In genomic region chr9:101074332-101075021, GRCm38 (mm10) we compare ENCODE assay signal across 8 mouse cellular contexts. TPM values are rescaled to one million over a fixed set of nuclear protein-coding genes. Genes with fewer than 3 reads are reported as not detected.
A peak's percentile ranks its signal among the peaks of the same experiment; 100 is the strongest.
DNase-seq lines count a peak whose midpoint lies in the region; ATAC-seq and TF ChIP-seq lines count a peak whose summit lies in the region.

No protein-coding gene starts in this region.

- TF ChIP-seq CTCF in gastrocnemius, adult 2 months (IDR thresholded peaks at IDR 0.05) = no peak; the same call in 1 of the 2 replicates
- TF ChIP-seq CTCF in hindbrain, postnatal 0 days (IDR thresholded peaks at IDR 0.05; ENCODE audit: low read depth) = no peak

- peak; percentile 77 for ATAC-seq in hindbrain, postnatal 0 days
- peak; percentile 31 for ATAC-seq in megakaryocyte progenitor cell, adult 5-6 weeks (replicated peaks; ENCODE audit: poor library complexity)

- H3K9ac ChIP-seq in hindbrain, postnatal 0 days (replicated peaks; ENCODE audit: low read length) = peak overlapping the region; percentile 98

- peak overlapping the region; percentile 100 for H3K27ac ChIP-seq in gastrocnemius, adult 2 months
- peak overlapping the region; percentile 100 for H3K27ac ChIP-seq in hindbrain, postnatal 0 days

- peak overlapping the region; percentile 93 for H3K4me3 ChIP-seq in gastrocnemius, adult 2 months
- peak overlapping the region; percentile 97 for H3K4me3 ChIP-seq in hindbrain, postnatal 0 days (ENCODE audit: low read length)

- H3K36me3 ChIP-seq in hindbrain, postnatal 0 days (ENCODE audit: insufficient read depth, low read length) = no peaks in the 10 kb centered on the region

- H3K4me2 ChIP-seq in hindbrain, postnatal 0 days (ENCODE audit: low read depth, low read length) = peak overlapping the region; percentile 97

- DNase-seq in T-cell, adult 2 months (ENCODE audit: low spot score) = peak; percentile 89
- peak; percentile 46 to 77 for DNase-seq in cerebellum, postnatal 4 days (ENCODE audit: low spot score in 2 of 2)
- peak; percentile 94 for DNase-seq in gastrocnemius, adult 2 months
- peak; percentile 82 for DNase-seq in hindbrain, postnatal 0 days (ENCODE audit: low spot score)
- peak; percentile 57 to 93 for DNase-seq in left cerebral cortex, postnatal 10 days (ENCODE audit: extremely low spot score in 1 of 2, low spot score in 2 of 2)
- DNase-seq in right cerebral cortex, postnatal 10 days (ENCODE audit: low spot score in 2 of 2) = peak; percentile 87 to 88
- DNase-seq in urinary bladder, postnatal 25 days (ENCODE audit: low spot score) = peak; percentile 77

- intact Hi-C loops in gastrocnemius, adult 2 months (cut with DNase I) = loop anchor here (5.0 kb wide), 1 partner anchor 432 kb away; no protein-coding TSS in a partner anchor
- intact Hi-C loops in left cerebral cortex, postnatal 10 days (cut with DNase I) = loop anchor here (5.0 kb wide), 1 partner anchor 42 kb away; the partner anchor contains the start of gene Pccb

- peaks cover 14% of the 10 kb centered on the region for H3K4me1 ChIP-seq in hindbrain, postnatal 0 days (ENCODE audit: insufficient read depth, low read length)

- no peaks in the 10 kb centered on the region for H3K9me3 ChIP-seq in hindbrain, postnatal 0 days (ENCODE audit: low read length)

- no peaks in the 10 kb centered on the region for H3K27me3 ChIP-seq in hindbrain, postnatal 0 days (ENCODE audit: insufficient read depth, low read length)

- under 1% methylated on average over 70 of the region's 100 CpGs for WGBS in hindbrain, postnatal 0 days

RNA-seq across cellular contexts. Expression of gene Msl2, which starts 0.6 kb away (rescaled TPM):
- 10 to 100 TPM; 28.4 to 29.3 TPM for total RNA-seq in gastrocnemius, adult 2 months (2021)
- 27.9 and 34.2 TPM in 2 replicates for total RNA-seq in hindbrain, postnatal 0 days (2014; rRNA removed)
- 4.9 and 5.0 TPM in 2 replicates for polyA plus RNA-seq in hindbrain, postnatal 0 days (2015; fragmentation: Nextera tagmentation; extraction: Ambion mirVana)
- total RNA-seq in left cerebral cortex, postnatal 10 days (2021) = 10 to 100 TPM; 58.1 to 58.3 TPM
- total RNA-seq in megakaryocyte progenitor cell, adult 5-6 weeks (2015) = 94.2 and 94.6 TPM in 2 replicates
- 37.1 and 45.2 TPM in 2 replicates for total RNA-seq in megakaryocyte progenitor cell, adult 5-6 weeks (2017)

RNA-seq across cellular contexts. Expression of gene Pccb, which starts 39.8 kb away (rescaled TPM):
- 10 to 100 TPM; 56.5 to 70.8 TPM for total RNA-seq in gastrocnemius, adult 2 months (2021)
- 56.9 and 62.0 TPM in 2 replicates for total RNA-seq in hindbrain, postnatal 0 days (2014; rRNA removed)
- 33.1 and 33.2 TPM in 2 replicates for polyA plus RNA-seq in hindbrain, postnatal 0 days (2015; fragmentation: Nextera tagmentation; extraction: Ambion mirVana)
- 10 to 100 TPM; 54.1 to 56.4 TPM for total RNA-seq in left cerebral cortex, postnatal 10 days (2021)
- total RNA-seq in megakaryocyte progenitor cell, adult 5-6 weeks (2015) = 19.4 and 21.7 TPM in 2 replicates
- total RNA-seq in megakaryocyte progenitor cell, adult 5-6 weeks (2017) = 16.0 and 18.2 TPM in 2 replicates

Comparison
In these comparisons a context has a peak if more than half of its experiments do, and no peak if none do; other contexts are left out.
1. Peak in every context shown above with its lines: DNase-seq, ATAC-seq, H3K4me3 ChIP-seq and H3K27ac ChIP-seq.